ENCODE assay signal across 14 mouse cellular contexts in the genomic region with DNA sequence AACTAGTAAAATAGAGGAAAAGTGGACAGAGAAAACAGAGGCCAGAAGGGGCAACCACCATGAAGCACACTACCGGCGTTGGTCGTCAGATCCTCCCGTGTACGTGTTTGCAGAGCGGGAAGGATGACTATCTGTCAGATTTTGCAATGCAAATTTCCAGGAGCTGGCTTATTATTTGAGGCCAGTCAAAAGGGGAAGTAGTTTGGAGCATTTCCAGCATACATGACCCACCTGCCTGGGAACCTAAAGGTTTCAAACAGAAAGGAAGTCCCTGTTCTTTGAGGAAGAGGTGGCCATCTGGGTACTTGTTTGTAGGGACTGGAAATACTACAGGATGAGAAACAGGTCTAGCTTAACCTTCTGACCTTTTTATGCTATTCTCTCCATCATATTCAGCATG.
"Had no signal": no experiment of that assay in that cellular context is flagged by ENCODE, and none has a peak within 500 bp of the region (broad histone marks: within the 10 kb centered on the region; RNA-seq: fewer than 3 reads in every experiment).

No protein-coding gene starts in this region.

- H3K4me1 ChIP-seq: liver, embryonic 15.5 days had no signal

- H3K9me3 ChIP-seq: limb, embryonic 13.5 days; liver, embryonic 15.5 days; midbrain, embryonic 12.5 days had no signal

- H3K4me2 ChIP-seq: limb, embryonic 13.5 days; liver, embryonic 15.5 days; midbrain, embryonic 12.5 days had no signal

- H3K4me3 ChIP-seq: layer of hippocampus, adult 2 months; limb, embryonic 13.5 days; liver, embryonic 15.5 days; midbrain, embryonic 12.5 days had no signal

- H3K36me3 ChIP-seq: limb, embryonic 13.5 days; liver, embryonic 15.5 days; midbrain, embryonic 12.5 days had no signal

- H3K27me3 ChIP-seq: limb, embryonic 13.5 days; liver, embryonic 15.5 days; midbrain, embryonic 12.5 days had no signal

- H3K27ac ChIP-seq: layer of hippocampus, adult 2 months; limb, embryonic 13.5 days; liver, embryonic 15.5 days; midbrain, embryonic 12.5 days had no signal

- DNase-seq: kidney, adult 11 months; kidney, adult 9 months; kidney, postnatal 10 days; kidney, postnatal 4 days; lung, adult 2 months; lung, postnatal 4 days; right cerebral cortex, adult 18-20 months; thymus, postnatal 4 days had no signal

- ATAC-seq: lung, postnatal 0 days; midbrain, embryonic 16.5 days had no signal

- H3K9ac ChIP-seq: limb, embryonic 13.5 days; liver, embryonic 15.5 days; midbrain, embryonic 12.5 days had no signal
